Mouse (Mus musculus): ENCODE measurements around the gene 4930550L24Rik. TPM values are rescaled to one million over a fixed set of nuclear protein-coding genes. Genes with fewer than 3 reads are reported as not detected.

The 4930550L24Rik gene
- 0.07 TPM in 1 of 2 replicates, not detected in the other for polyA plus RNA-seq (2015; fragmentation: Nextera tagmentation; extraction: Ambion mirVana)

GRCm38 (mm10) chrX:58909060-58909459 is at the start of gene 4930550L24Rik:
Gene 4930550L24Rik, plus strand, starts transcription at chrX:58909360.
- Histone ChIP-seq H3K27ac (ENCODE audit: low read length) (no peak within 1 kb of the TSS), H3K27me3 (replicated peaks; ENCODE audit: insufficient read depth, low read length) (no peaks in the 10 kb centered on the region), H3K4me1 (ENCODE audit: insufficient read depth, low read depth, low read length) (no peaks in the 10 kb centered on the region), H3K36me3 (ENCODE audit: insufficient read depth, low read length) (no peaks in the 10 kb centered on the region), H3K9ac (replicated peaks; ENCODE audit: low read depth) (no peak within 1 kb of the TSS), H3K4me2 (replicated peaks; ENCODE audit: low read depth, low read length) (no peak within 1 kb of the TSS), H3K9me3 (ENCODE audit: low read length) (no peaks in the 10 kb centered on the region), H3K4me3 (ENCODE audit: low read depth, low read length) (no peak within 1 kb of the TSS)
- WGBS: 78% methylated on average over 2 of the region's 2 CpGs
- TF ChIP-seq CTCF (IDR thresholded peaks at IDR 0.05) (no peak), EP300 (IDR thresholded peaks at IDR 0.05) (no peak)
- no peak for ATAC-seq
- DNase-seq (ENCODE audit: low spot score): no peak

- WGBS: 62% methylated on average over 1 of the region's 1 CpGs
- no peak for ATAC-seq
Observed at GRCm38 (mm10) chrX:58900753-58901152, 8.4 kb upstream of the 4930550L24Rik start.

GRCm38 (mm10) chrX:58967969-58968368 is 58.8 kb downstream of the 4930550L24Rik start:
- Histone ChIP-seq H3K4me3 (ENCODE audit: low read depth, low read length) (no peak overlapping the region), H3K27ac (ENCODE audit: low read length) (no peak overlapping the region), H3K9me3 (ENCODE audit: low read length) (no peaks in the 10 kb centered on the region), H3K4me2 (replicated peaks; ENCODE audit: low read depth, low read length) (no peak overlapping the region), H3K9ac (replicated peaks; ENCODE audit: low read depth) (no peak overlapping the region), H3K4me1 (ENCODE audit: insufficient read depth, low read depth, low read length) (no peaks in the 10 kb centered on the region), H3K36me3 (ENCODE audit: insufficient read depth, low read length) (no peaks in the 10 kb centered on the region), H3K27me3 (replicated peaks; ENCODE audit: insufficient read depth, low read length) (no peaks in the 10 kb centered on the region)
- no peak for TF ChIP-seq EP300 (IDR thresholded peaks at IDR 0.05)
- 86% methylated on average over 2 of the region's 2 CpGs for WGBS
- ATAC-seq (no peak), DNase-seq (ENCODE audit: low spot score) (no peak)

More at GRCm38 (mm10) chrX:58900753-58901152, 8.4 kb upstream of the 4930550L24Rik start:
- no peaks in the 10 kb centered on the region for H3K36me3 ChIP-seq (ENCODE audit: insufficient read depth, low read length)
- H3K4me2 ChIP-seq (replicated peaks; ENCODE audit: low read depth, low read length): no peak overlapping the region
- no peak overlapping the region for H3K27ac ChIP-seq (ENCODE audit: low read length)
- DNase-seq (ENCODE audit: low spot score): no peak
- no peak overlapping the region for H3K4me3 ChIP-seq (ENCODE audit: low read depth, low read length)
- TF ChIP-seq CTCF (IDR thresholded peaks at IDR 0.05) (no peak), EP300 (IDR thresholded peaks at IDR 0.05) (no peak)
- H3K9me3 ChIP-seq (ENCODE audit: low read length): no peaks in the 10 kb centered on the region
- H3K9ac ChIP-seq (replicated peaks; ENCODE audit: low read depth): no peak overlapping the region
- no peaks in the 10 kb centered on the region for H3K4me1 ChIP-seq (ENCODE audit: insufficient read depth, low read depth, low read length)
- no peaks in the 10 kb centered on the region for H3K27me3 ChIP-seq (replicated peaks; ENCODE audit: insufficient read depth, low read length)

Data from lung, postnatal 0 days (tissue).